Comparison of ENCODE assay signal across 27 mouse cellular contexts in the genomic region with DNA sequence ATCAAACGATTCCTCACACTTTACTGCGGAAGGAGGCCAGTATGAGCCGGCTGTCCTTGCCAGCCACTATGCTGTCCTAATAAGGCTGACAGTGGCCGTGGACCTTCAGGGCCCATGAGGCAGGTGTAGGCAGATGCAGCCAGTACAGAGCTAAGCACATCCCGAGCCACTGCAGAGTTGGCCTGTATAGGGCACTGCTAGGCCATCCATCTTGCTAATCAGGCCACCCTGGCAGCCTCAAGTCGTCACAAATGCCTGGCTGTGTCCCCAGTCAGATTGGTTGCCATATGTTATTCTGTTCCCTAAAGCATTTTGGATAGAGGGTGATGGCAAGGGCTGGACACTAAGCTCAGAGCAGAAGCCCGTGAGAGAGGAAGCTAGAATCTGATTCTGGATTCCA.
DNase-seq lines count a peak whose midpoint lies in the region; ATAC-seq and TF ChIP-seq lines count a peak whose summit lies in the region.
"Had no signal": no experiment of that assay in that cellular context is flagged by ENCODE, and none has a peak within 500 bp of the region (broad histone marks: within the 10 kb centered on the region; RNA-seq: fewer than 3 reads in every experiment).

No protein-coding gene starts in this region.

- no peak for ATAC-seq in hindbrain, postnatal 0 days
- no peak for ATAC-seq in hindbrain, embryonic 11.5 days (ENCODE audit: low FRiP score)
- ATAC-seq in cerebellum, adult (ENCODE audit: insufficient number of reproducible peaks, low FRiP score, low TSS enrichment): peak; percentile 92
- ATAC-seq: inflammation-experienced regulatory T-cells, adult 6 months; midbrain, embryonic 15.5 days; Patski had no signal

- peak; percentile 49 for DNase-seq in hindbrain, postnatal 0 days (ENCODE audit: low spot score)
- no peak for DNase-seq in hindbrain, embryonic 11.5 days (ENCODE audit: low spot score)
- DNase-seq in cerebellum, adult 2 months: peak; percentile 79 to 90
- peak; percentile 73 to 78 for DNase-seq in cerebellum, postnatal 25 days
- no peak for DNase-seq in frontal cortex, adult 2 months (ENCODE audit: extremely low spot score in 1 of 2, low spot score in 1 of 2)
- no peak for DNase-seq in adrenal gland, adult 18-20 months (ENCODE audit: low spot score in 2 of 2)
- DNase-seq: adrenal gland, adult 2 months; B cell, adult 2 months; gastrocnemius, postnatal 36 days; kidney, adult 18-20 months; kidney, postnatal 10 days; lung, adult 18-20 months; lung, postnatal 10 days; thymus, adult 18-20 months; thymus, postnatal 36 days had no signal

- no peak for TF ChIP-seq POLR2A in cerebellum, adult 2 months (IDR thresholded peaks at IDR 0.05; ENCODE audit: borderline replicate concordance, insufficient read depth, low read length)

- no peaks in the 10 kb centered on the region for H3K27me3 ChIP-seq in hindbrain, postnatal 0 days (ENCODE audit: insufficient read depth, low read length)
- H3K27me3 ChIP-seq in hindbrain, embryonic 11.5 days (ENCODE audit: control insufficient read depth, insufficient read depth, low read length): no peaks in the 10 kb centered on the region
- no peaks in the 10 kb centered on the region; the same call in 1 of the 2 replicates for H3K27me3 ChIP-seq in cerebellum, adult 2 months (ENCODE audit: control insufficient read depth, insufficient read depth, low read length)
- H3K27me3 ChIP-seq: CH12.LX; limb, embryonic 12.5 days; midbrain, embryonic 15.5 days; neural tube, embryonic 13.5 days; Patski; stomach, embryonic 15.5 days had no signal

- no peaks in the 10 kb centered on the region for H3K4me1 ChIP-seq in hindbrain, postnatal 0 days (ENCODE audit: insufficient read depth, low read length)
- no peaks in the 10 kb centered on the region for H3K4me1 ChIP-seq in hindbrain, embryonic 11.5 days (replicated peaks; ENCODE audit: control insufficient read depth, insufficient read depth, low read length)
- H3K4me1 ChIP-seq in cerebellum, adult 2 months (ENCODE audit: control insufficient read depth, insufficient read depth, low read length): peaks cover 19% of the 10 kb centered on the region
- H3K4me1 ChIP-seq: forebrain, embryonic 10.5 days; limb, embryonic 12.5 days; midbrain, embryonic 15.5 days; neural tube, embryonic 13.5 days; stomach, embryonic 15.5 days had no signal

- WGBS in hindbrain, postnatal 0 days: 42% methylated on average over 7 of the region's 7 CpGs
- 65% methylated on average over 7 of the region's 7 CpGs for WGBS in hindbrain, embryonic 11.5 days
- WGBS in cerebellum, adult 2 months: 18% methylated on average over 7 of the region's 7 CpGs

- no peak for TF ChIP-seq CTCF in hindbrain, postnatal 0 days (IDR thresholded peaks at IDR 0.05; ENCODE audit: low read depth)
- no peak for TF ChIP-seq CTCF in cerebellum, adult 2 months (IDR thresholded peaks at IDR 0.05; ENCODE audit: borderline replicate concordance, insufficient read depth, low read depth, low read length)

- H3K9me3 ChIP-seq in hindbrain, postnatal 0 days (ENCODE audit: low read length): no peaks in the 10 kb centered on the region
- no peaks in the 10 kb centered on the region for H3K9me3 ChIP-seq in hindbrain, embryonic 11.5 days (ENCODE audit: control insufficient read depth, low read length)
- H3K9me3 ChIP-seq: forebrain, embryonic 10.5 days; limb, embryonic 12.5 days; midbrain, embryonic 15.5 days; neural tube, embryonic 13.5 days; stomach, embryonic 15.5 days had no signal

- H3K4me3 ChIP-seq in hindbrain, postnatal 0 days (ENCODE audit: low read length): no peak overlapping the region
- no peak overlapping the region for H3K4me3 ChIP-seq in hindbrain, embryonic 11.5 days (ENCODE audit: low read depth, low read length)
- no peak overlapping the region for H3K4me3 ChIP-seq in cerebellum, adult 2 months (replicated peaks; ENCODE audit: insufficient read depth, low read depth, low read length)
- H3K4me3 ChIP-seq: forebrain, embryonic 10.5 days; limb, embryonic 12.5 days; midbrain, embryonic 15.5 days; myocyte; neural tube, embryonic 13.5 days; stomach, embryonic 15.5 days had no signal

- H3K9ac ChIP-seq in hindbrain, postnatal 0 days (replicated peaks; ENCODE audit: low read length): no peak overlapping the region
- no peak overlapping the region for H3K9ac ChIP-seq in hindbrain, embryonic 11.5 days (ENCODE audit: low read depth, low read length)
- H3K9ac ChIP-seq: limb, embryonic 12.5 days; midbrain, embryonic 15.5 days; neural tube, embryonic 13.5 days; stomach, embryonic 15.5 days had no signal

- no peak overlapping the region for H3K4me2 ChIP-seq in hindbrain, postnatal 0 days (ENCODE audit: low read depth, low read length)
- H3K4me2 ChIP-seq in hindbrain, embryonic 11.5 days (replicated peaks; ENCODE audit: low read depth, low read length): no peak overlapping the region
- H3K4me2 ChIP-seq: limb, embryonic 12.5 days; liver, embryonic 11.5 days; midbrain, embryonic 15.5 days; neural tube, embryonic 13.5 days; stomach, embryonic 15.5 days had no signal

- H3K27ac ChIP-seq in hindbrain, postnatal 0 days: no peak overlapping the region
- H3K27ac ChIP-seq in hindbrain, embryonic 11.5 days (ENCODE audit: low read depth, low read length): no peak overlapping the region
- H3K27ac ChIP-seq in cerebellum, adult 2 months (ENCODE audit: insufficient read depth, low read length): peak overlapping the region; percentile 66
- H3K27ac ChIP-seq: forebrain, embryonic 10.5 days; limb, embryonic 12.5 days; midbrain, embryonic 15.5 days; neural tube, embryonic 13.5 days; stomach, embryonic 15.5 days had no signal

- no peaks in the 10 kb centered on the region for H3K36me3 ChIP-seq in hindbrain, postnatal 0 days (ENCODE audit: insufficient read depth, low read length)
- no peaks in the 10 kb centered on the region for H3K36me3 ChIP-seq in hindbrain, embryonic 11.5 days (ENCODE audit: control insufficient read depth, insufficient read depth, low read length)
- H3K36me3 ChIP-seq: forebrain, embryonic 10.5 days; G1E; limb, embryonic 12.5 days; midbrain, embryonic 15.5 days; neural tube, embryonic 13.5 days; stomach, embryonic 15.5 days had no signal

Comparison
In these comparisons a context has a peak if more than half of its experiments do, and no peak if none do; other contexts are left out.
1. DNase-seq: peak in hindbrain, postnatal 0 days (single experiment), cerebellum, adult 2 months (2 of 2) and cerebellum, postnatal 25 days (2 of 2); none in hindbrain, embryonic 11.5 days (single experiment), frontal cortex, adult 2 months (0 of 2) and adrenal gland, adult 18-20 months (0 of 2).